Mouse (Mus musculus) spleen, adult 12 weeks (tissue): ENCODE measurements around the gene Gm765.

ENCODE experiments used
- DNase-seq: peaks from one replicate; pipeline ENCODE4 v3.0.0; 2022; ENCODE audit warnings: low spot score

Gm765 gene

DNA sequence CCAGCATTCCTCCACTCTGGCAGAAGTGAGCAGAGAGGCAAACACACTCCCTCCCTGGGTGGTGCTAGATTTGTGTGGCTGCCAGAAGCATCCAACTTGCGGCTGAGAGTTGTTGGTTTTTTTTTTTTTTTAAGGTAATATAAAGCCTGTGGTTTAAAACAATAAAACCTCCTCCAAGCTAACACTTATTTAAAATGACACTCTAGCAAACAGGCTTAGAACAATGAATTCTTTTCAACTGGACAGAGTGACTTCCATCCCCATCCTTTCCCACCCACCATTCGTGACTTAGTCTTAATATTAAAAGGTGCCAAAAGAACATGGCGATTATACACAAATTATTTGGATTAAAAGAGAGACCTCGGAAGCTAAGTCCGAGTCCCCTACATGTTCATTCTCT is at the start of gene Gm765:
Gene Gm765, minus strand, starts transcription at position 101 of the 400 bp plus-strand sequence.
- no peak for DNase-seq

- no peak for DNase-seq
Measured at GRCm38 (mm10) chr6:98385487-98385886, 42.9 kb upstream of the Gm765 start.

DNA sequence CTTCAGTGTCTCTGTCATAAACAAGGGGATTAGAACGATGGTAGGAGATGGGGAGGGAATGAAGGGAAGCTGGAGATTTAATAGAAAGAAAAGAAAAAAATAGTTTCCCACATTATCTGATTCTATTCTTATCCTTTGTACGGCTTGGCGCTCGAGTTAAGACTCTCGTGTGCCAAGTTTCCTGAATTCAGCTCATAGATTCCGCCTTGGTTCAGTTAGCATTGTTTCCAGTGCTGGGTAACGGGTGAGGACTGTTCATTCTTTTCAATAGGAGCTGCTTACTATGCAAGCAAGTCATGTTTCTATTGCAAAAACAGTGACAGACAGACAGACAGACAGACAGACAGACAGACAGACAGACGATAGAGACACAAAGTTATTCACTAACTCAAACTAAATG is 41.9 kb upstream of the Gm765 start:
- no peak for DNase-seq

DNA sequence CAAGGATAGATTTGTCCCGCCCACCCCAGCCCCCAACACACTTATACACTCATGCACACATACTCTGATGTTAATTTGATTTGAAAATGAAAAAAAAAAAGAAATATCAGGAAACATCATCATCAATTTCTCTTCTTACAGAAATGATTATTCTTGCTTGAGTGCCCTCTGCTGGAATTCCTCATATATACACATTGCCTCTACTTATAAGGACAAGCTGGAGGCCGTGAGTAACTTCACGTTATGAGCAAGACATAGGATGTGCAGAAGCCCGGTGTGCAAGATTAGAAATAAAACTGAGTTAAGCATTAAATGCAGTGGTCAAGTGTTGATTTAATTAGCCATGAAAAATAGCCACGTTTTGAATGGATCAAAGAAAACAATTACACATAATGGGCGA is 40.9 kb upstream of the Gm765 start:
- no peak for DNase-seq

DNA sequence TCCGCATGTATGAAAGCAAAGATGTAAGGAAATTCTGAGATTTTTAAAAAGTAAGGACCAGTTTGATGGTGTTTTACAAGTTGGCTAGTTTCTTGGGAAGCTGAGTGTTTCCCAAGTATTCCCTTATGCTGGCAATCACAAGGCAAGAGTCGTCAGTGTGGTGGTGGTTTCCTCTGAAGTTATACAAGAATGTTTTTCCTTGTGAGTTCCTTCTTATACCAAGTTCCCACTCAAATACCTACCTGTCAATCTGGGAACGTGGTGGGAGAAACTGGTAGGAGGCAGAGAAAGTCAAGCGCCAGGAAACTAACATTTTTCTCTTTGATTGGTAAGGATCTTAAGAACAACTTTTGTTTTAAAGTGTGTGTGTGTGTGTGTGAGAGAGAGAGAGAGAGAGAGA is 23.6 kb upstream of the Gm765 start:
- no peak for DNase-seq

DNA sequence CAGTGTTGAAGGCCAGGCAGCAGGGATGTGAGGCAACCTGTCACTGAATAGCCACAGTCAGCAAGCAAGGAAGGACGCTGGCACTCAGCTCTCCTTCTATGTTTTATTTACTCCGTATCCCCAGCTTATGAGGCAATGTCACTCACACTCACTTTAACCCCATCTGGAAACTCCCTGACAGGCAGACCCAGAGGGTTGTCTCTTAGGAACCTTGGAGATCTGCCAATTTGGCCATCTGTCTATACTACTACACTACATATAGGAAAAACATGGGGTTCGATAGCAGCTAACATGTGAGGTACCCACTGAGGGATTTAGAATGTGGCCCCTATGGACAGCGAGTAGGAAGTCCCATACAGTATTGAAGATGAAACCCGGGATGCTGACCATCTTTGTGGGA is 12.7 kb upstream of the Gm765 start:
- no peak for DNase-seq

DNA sequence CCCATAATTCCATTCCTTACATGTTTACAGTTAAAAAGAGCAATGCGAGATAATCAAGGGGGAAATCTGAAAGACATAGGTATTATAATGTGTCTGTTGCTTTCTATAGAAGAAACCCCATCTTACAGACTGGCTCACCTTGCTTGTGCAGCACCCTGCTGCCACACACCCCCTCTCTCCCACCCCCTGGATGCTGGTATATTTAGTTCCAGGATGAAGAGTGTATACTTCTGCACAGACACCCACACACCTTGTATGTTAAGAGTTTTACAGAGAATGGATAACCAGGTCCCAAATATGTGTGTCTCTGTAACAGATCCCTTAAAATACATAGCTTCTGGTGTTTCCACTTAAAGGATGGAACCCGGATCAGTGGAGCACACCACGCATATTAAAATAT is 10.7 kb upstream of the Gm765 start:
- no peak for DNase-seq

DNA sequence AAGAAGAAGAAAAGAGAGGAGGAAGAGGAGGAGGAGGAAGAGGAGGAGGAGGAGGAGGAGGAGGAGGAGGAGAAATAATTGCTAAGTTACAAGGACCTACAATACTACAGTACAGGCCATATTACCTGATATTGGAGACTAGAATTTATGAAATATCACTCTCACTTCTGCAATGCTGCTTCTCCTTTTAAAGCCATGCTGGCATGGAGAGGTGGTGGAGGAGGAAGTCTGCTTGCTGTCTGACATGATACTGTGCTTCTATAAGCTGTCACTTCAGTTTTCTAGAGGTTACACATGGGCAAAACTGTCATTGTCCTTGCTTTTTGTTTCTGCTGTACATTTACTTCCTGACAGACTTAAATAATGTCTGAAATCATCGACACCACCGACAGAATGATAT is 9.8 kb downstream of the Gm765 start:
- no peak for DNase-seq

GRCm38 (mm10) chr6:98311659-98312058 is 30.9 kb downstream of the Gm765 start:
- no peak for DNase-seq

DNA sequence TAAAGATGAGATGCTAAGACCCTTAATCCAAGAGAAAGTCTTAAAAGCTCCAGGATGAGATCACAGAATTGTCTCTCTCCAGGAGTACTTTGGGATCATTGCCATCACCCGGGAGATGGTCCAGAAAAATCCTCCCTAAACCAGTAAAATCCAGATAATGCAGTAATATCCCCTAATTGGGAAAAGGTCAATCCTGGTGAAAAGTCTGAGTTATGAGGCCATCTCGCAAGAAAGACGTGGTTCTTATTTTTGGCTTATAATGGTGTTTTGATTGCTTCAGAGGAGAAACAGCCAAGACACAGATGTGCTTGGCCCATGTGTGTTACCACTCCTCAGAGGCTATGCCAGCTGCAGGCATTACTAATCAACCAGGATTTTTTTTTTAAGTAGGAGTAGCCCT is 34.9 kb downstream of the Gm765 start:
- no peak for DNase-seq

DNA sequence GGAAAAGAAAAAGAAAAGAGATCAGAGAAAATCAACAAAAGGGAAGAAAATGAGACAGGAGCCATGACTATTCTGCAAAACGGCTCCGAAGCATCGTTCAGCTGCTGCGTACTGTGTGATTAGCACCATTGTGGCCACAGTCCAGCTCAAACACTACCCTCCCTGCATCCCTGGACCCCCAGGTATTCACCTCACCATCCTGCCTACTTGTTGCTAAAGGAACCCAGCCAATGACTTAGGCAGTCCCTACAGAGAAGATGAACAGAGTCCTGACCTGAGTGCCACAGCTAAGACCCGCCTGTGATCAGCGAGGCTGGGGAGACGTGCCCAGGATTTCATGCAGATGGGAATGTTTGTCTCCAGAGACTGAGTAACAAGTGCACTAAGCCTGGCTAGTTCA is 35.4 kb downstream of the Gm765 start:
- DNase-seq = no peak

GRCm38 (mm10) chr6:98292064-98292463 is 50.5 kb downstream of the Gm765 start:
- no peak for DNase-seq

DNA sequence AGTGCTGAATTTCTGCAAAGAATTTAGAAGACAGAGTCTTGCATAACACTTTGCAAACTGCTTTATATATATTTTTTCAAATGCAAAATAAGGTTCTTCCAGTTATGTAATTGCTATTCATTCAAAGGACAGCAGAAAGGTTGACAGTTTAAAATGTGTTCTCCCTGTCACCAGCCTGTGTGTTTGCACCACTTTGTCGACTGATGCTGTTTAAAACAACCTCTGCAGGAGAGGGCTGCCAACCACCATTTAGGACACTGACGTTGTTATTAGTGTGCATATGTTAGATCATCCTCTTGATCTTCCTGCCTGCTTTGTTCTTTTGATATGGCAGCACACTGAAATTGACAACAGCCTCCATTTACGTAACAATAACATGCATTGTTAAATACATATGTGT is 54.2 kb downstream of the Gm765 start:
- DNase-seq = no peak

- no peak for DNase-seq
Measured at GRCm38 (mm10) chr6:98287521-98287920, 55.0 kb downstream of the Gm765 start.

GRCm38 (mm10) chr6:98285190-98285589 is 57.4 kb downstream of the Gm765 start:
- DNase-seq = no peak

GRCm38 (mm10) chr6:98282791-98283190 is 59.8 kb downstream of the Gm765 start:
- DNase-seq = no peak

GRCm38 (mm10) chr6:98271553-98271952 is 71.0 kb downstream of the Gm765 start:
- no peak for DNase-seq

DNA sequence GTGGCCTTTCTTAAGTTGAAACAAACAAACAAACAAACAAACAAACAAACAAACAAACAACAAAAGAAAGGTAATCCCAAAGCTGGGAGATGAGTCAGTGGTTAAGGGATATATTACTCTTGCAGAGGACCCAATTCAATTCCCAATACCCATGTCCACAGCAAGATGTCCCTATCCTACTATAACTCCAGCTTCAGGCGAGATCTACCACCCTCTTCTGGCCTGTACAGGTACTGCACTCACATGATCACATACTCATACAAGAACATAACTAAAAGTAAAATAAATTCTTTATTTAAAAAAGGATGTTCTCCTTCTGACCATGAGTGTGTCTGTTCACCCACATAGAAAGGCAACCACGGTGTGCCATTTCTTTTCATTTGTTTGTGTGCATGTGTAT is 79.6 kb downstream of the Gm765 start:
- DNase-seq = no peak

DNA sequence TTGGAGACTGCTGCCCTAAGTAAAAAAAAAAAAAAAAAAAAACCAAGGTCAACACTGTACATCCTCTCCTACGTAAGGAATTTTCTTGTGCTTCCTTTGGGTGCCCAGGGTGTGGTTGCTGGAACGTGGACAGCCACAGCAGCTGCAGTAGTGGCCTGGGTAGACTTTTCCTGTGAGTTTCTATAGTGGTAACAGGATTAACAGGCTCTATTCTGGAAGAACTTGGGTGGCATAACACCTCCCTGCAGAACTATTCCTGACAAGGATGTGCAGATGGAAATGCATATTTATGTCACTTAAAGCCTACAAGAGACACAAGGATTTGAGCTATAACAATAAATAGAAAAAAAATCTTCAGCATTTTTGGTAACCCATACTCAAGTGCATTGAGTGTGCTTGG is 83.5 kb downstream of the Gm765 start:
- DNase-seq = no peak

DNA sequence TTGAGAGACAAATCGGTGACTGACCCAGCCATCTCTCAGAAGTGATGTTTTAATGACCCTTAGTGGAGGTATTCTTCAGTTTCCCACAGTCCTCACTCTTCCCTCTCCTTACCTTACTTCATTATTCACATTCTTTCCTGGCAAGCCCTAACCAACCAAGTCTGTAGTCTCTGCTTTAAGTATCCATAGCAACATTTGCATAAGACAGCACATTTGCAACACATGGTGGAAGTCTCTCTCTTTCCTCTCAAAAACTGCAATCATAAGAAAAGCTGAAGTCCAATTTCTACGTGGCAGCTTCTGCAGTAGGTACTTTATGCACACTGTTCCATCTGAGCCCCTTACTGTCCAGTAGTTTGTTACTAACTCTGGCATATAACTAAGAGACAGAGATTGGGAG is 96.1 kb downstream of the Gm765 start:
- DNase-seq = no peak

DNA sequence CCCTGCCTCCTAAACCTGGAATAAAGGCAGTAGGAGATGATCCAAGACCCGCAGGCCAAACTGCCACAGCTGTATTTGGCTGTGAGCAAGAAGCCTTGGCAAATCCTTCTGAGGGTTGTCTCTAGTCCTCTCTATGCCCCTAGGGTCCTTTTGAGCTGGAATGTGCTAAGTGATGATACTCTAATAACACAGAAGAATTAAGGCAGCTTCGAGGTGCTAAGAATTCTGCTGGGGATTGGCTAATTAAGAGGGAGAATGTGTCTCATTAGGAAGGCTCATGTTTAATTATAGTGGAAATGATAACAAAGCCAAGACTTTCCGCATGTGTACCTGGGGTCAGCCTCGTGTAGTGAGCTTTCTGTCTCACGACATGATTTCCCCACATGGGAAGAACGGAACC is 99.4 kb downstream of the Gm765 start:
- no peak for DNase-seq

- DNase-seq = no peak
Measured at GRCm38 (mm10) chr6:98240561-98241272, 101.8 kb downstream of the Gm765 start.

DNA sequence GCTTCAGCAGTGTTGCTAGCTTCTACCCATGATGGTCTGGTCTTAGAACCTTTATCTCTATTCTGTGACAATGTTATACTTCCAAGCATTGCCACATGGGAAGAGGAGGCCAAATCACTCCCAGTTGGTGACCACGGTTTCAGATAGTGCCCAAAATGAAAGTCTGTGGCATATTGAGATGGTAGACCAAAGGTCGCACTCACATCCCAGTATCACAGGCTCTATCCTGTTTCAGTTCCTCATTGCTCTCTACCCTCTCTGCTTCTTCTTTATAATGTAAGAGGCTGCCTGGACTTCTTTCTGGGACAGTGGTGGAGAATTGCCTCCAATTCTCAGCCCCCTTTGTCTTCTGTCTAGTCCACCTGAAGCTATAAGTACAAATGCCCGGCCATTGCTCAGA is 108.5 kb downstream of the Gm765 start:
- no peak for DNase-seq

GRCm38 (mm10) chr6:98223923-98224322 is 118.6 kb downstream of the Gm765 start:
- no peak for DNase-seq

- no peak for DNase-seq
Measured at GRCm38 (mm10) chr6:98221970-98222369, 120.6 kb downstream of the Gm765 start.
